In genomic region chr7:129897511-129897910, GRCm38 (mm10) we compare ENCODE assay signal across 27 mouse cellular contexts.
"Had no signal": no experiment of that assay in that cellular context is flagged by ENCODE, and none has a peak within 500 bp of the region (broad histone marks: within the 10 kb centered on the region; RNA-seq: fewer than 3 reads in every experiment).

No protein-coding gene starts in this region.

- H3K4me3 ChIP-seq: gastrocnemius, adult 2 months; heart, embryonic 13.5 days; heart, embryonic 15.5 days; hindbrain, embryonic 10.5 days; hindbrain, embryonic 12.5 days; intestine, embryonic 15.5 days; layer of hippocampus, adult 2 months; left cerebral cortex, adult 2 months; limb, embryonic 10.5 days; limb, embryonic 12.5 days had no signal

- H3K27ac ChIP-seq: gastrocnemius, adult 2 months; heart, embryonic 13.5 days; heart, embryonic 15.5 days; hindbrain, embryonic 10.5 days; hindbrain, embryonic 12.5 days; hindbrain, embryonic 14.5 days; intestine, embryonic 15.5 days; layer of hippocampus, adult 2 months; left cerebral cortex, adult 2 months; limb, embryonic 10.5 days; limb, embryonic 12.5 days had no signal

- H3K9me3 ChIP-seq: heart, embryonic 13.5 days; heart, embryonic 15.5 days; hindbrain, embryonic 10.5 days; hindbrain, embryonic 12.5 days; intestine, embryonic 15.5 days; limb, embryonic 10.5 days; limb, embryonic 12.5 days had no signal

- H3K4me2 ChIP-seq: heart, embryonic 11.5 days; heart, embryonic 13.5 days; heart, embryonic 15.5 days; hindbrain, embryonic 12.5 days; hindbrain, embryonic 14.5 days; intestine, embryonic 15.5 days; limb, embryonic 12.5 days; liver, embryonic 11.5 days had no signal

- H3K36me3 ChIP-seq: heart, embryonic 13.5 days; heart, embryonic 15.5 days; hindbrain, embryonic 10.5 days; hindbrain, embryonic 12.5 days; intestine, embryonic 15.5 days; limb, embryonic 10.5 days; limb, embryonic 12.5 days had no signal

- DNase-seq: gastrocnemius, adult 2 months; gastrocnemius, postnatal 10 days; gastrocnemius, postnatal 25 days; heart, adult 18-20 months; heart, postnatal 14 days; heart, postnatal 4 days; kidney, adult 18-20 months; kidney, adult 8-10 months; kidney, postnatal 10 days; kidney, postnatal 25 days; kidney, postnatal 4 days; liver had no signal

- H3K9ac ChIP-seq: heart, embryonic 13.5 days; heart, embryonic 15.5 days; hindbrain, embryonic 12.5 days; hindbrain, embryonic 14.5 days; intestine, embryonic 15.5 days; limb, embryonic 12.5 days had no signal

- ATAC-seq: hindbrain, embryonic 16.5 days; inflammation-experienced regulatory T-cells, adult 6 months; intestine, embryonic 15.5 days; intestine, postnatal 0 days had no signal

- H3K4me1 ChIP-seq: heart, embryonic 15.5 days; hindbrain, embryonic 10.5 days; hindbrain, embryonic 12.5 days; intestine, embryonic 15.5 days had no signal

- H3K27me3 ChIP-seq: heart, embryonic 13.5 days; heart, embryonic 15.5 days; hindbrain, embryonic 12.5 days; intestine, embryonic 15.5 days; limb, embryonic 12.5 days had no signal
